Mouse (Mus musculus): ENCODE data around the gene Kif2c. TPM values are rescaled to one million over a fixed set of nuclear protein-coding genes. Genes with fewer than 3 reads are reported as not detected.

Gene Kif2c
- polyA plus RNA-seq, 1 experiment from 2014 or later, result 35.9 TPM

- no peak overlapping the region for H3K27ac ChIP-seq (replicated peaks in 1 of 2; ENCODE audit: control insufficient read depth in 1 of 2, insufficient read depth in 1 of 2, low read depth in 2 of 2, low read length in 2 of 2)
- H3K27me3 ChIP-seq (ENCODE audit: control insufficient read depth, insufficient read depth, low read length), result no peaks in the 10 kb centered on the region
- H3K9me3 ChIP-seq (ENCODE audit: control insufficient read depth, low read length), result no peaks in the 10 kb centered on the region
- H3K36me3 ChIP-seq (ENCODE audit: control insufficient read depth, insufficient read depth, low read length), result peaks cover 9% of the 10 kb centered on the region
- H3K9ac ChIP-seq (ENCODE audit: low read length), result no peak overlapping the region
- WGBS, result 88% methylated on average over 13 of the region's 13 CpGs
- no peak overlapping the region for H3K4me2 ChIP-seq (ENCODE audit: low read length)
- H3K4me1 ChIP-seq (ENCODE audit: control insufficient read depth in 2 of 2, insufficient read depth in 2 of 2, low read length in 2 of 2), result peaks cover 0 to 4% of the 10 kb centered on the region in 2 experiments; a peak in 2 of 4 replicates
- H3K4me3 ChIP-seq (ENCODE audit: control insufficient read depth in 1 of 2, insufficient read depth in 1 of 2, low read depth in 1 of 2, low read length in 2 of 2), result no peak overlapping the region
- ATAC-seq (ENCODE audit: insufficient number of reproducible peaks, insufficient read depth, low FRiP score, low read depth), result no peak
These were observed 37.2 kb downstream of the Kif2c start for GRCm38 (mm10) chr4:117145248-117145647.

GRCm38 (mm10) chr4:117143023-117143422 lies 39.4 kb downstream of the Kif2c start:
- H3K4me2 ChIP-seq (ENCODE audit: low read length), result no peak overlapping the region
- ATAC-seq (ENCODE audit: insufficient number of reproducible peaks, insufficient read depth, low FRiP score, low read depth), result no peak
- no peak overlapping the region for H3K27ac ChIP-seq (replicated peaks in 1 of 2; ENCODE audit: control insufficient read depth in 1 of 2, insufficient read depth in 1 of 2, low read depth in 2 of 2, low read length in 2 of 2)
- H3K27me3 ChIP-seq (ENCODE audit: control insufficient read depth, insufficient read depth, low read length), result no peaks in the 10 kb centered on the region
- no peak overlapping the region for H3K9ac ChIP-seq (ENCODE audit: low read length)
- no peaks in the 10 kb centered on the region for H3K36me3 ChIP-seq (ENCODE audit: control insufficient read depth, insufficient read depth, low read length)
- WGBS, result 34% methylated on average over 7 of the region's 7 CpGs
- peaks cover 0 to 4% of the 10 kb centered on the region in 2 experiments; a peak in 2 of 4 replicates for H3K4me1 ChIP-seq (ENCODE audit: control insufficient read depth in 2 of 2, insufficient read depth in 2 of 2, low read length in 2 of 2)
- H3K4me3 ChIP-seq (ENCODE audit: control insufficient read depth in 1 of 2, insufficient read depth in 1 of 2, low read depth in 1 of 2, low read length in 2 of 2), result no peak overlapping the region
- no peaks in the 10 kb centered on the region for H3K9me3 ChIP-seq (ENCODE audit: control insufficient read depth, low read length)

- H3K27ac ChIP-seq (replicated peaks in 1 of 2; ENCODE audit: control insufficient read depth in 1 of 2, insufficient read depth in 1 of 2, low read depth in 2 of 2, low read length in 2 of 2), result no peak overlapping the region
- H3K4me3 ChIP-seq (ENCODE audit: control insufficient read depth in 1 of 2, insufficient read depth in 1 of 2, low read depth in 1 of 2, low read length in 2 of 2), result no peak overlapping the region
- H3K4me1 ChIP-seq (ENCODE audit: control insufficient read depth in 2 of 2, insufficient read depth in 2 of 2, low read length in 2 of 2), result peaks cover 0 to 4% of the 10 kb centered on the region in 2 experiments; a peak in 2 of 4 replicates
- no peaks in the 10 kb centered on the region for H3K9me3 ChIP-seq (ENCODE audit: control insufficient read depth, low read length)
- ATAC-seq (ENCODE audit: insufficient number of reproducible peaks, insufficient read depth, low FRiP score, low read depth), result no peak
- no peak overlapping the region for H3K9ac ChIP-seq (ENCODE audit: low read length)
- no peaks in the 10 kb centered on the region for H3K27me3 ChIP-seq (ENCODE audit: control insufficient read depth, insufficient read depth, low read length)
- H3K4me2 ChIP-seq (ENCODE audit: low read length), result no peak overlapping the region
- no peaks in the 10 kb centered on the region for H3K36me3 ChIP-seq (ENCODE audit: control insufficient read depth, insufficient read depth, low read length)
- whole genome bisulfite sequencing, result 42% methylated on average over 4 of the region's 4 CpGs
These were observed 41.8 kb downstream of the Kif2c start for GRCm38 (mm10) chr4:117140613-117141012.

GRCm38 (mm10) chr4:117139217-117139612 lies 43.2 kb downstream of the Kif2c start:
- H3K4me2 ChIP-seq (ENCODE audit: low read length), result no peak overlapping the region
- no peak overlapping the region for H3K9ac ChIP-seq (ENCODE audit: low read length)
- H3K4me3 ChIP-seq (ENCODE audit: control insufficient read depth in 1 of 2, insufficient read depth in 1 of 2, low read depth in 1 of 2, low read length in 2 of 2), result no peak overlapping the region
- no peaks in the 10 kb centered on the region for H3K9me3 ChIP-seq (ENCODE audit: control insufficient read depth, low read length)
- ATAC-seq (ENCODE audit: insufficient number of reproducible peaks, insufficient read depth, low FRiP score, low read depth), result no peak
- H3K4me1 ChIP-seq (ENCODE audit: control insufficient read depth in 2 of 2, insufficient read depth in 2 of 2, low read length in 2 of 2), result peaks cover 3 to 4% of the 10 kb centered on the region in 2 experiments; a peak in 3 of 4 replicates
- H3K27ac ChIP-seq (replicated peaks in 1 of 2; ENCODE audit: control insufficient read depth in 1 of 2, insufficient read depth in 1 of 2, low read depth in 2 of 2, low read length in 2 of 2), result no peak overlapping the region
- H3K36me3 ChIP-seq (ENCODE audit: control insufficient read depth, insufficient read depth, low read length), result no peaks in the 10 kb centered on the region
- WGBS, result 8% methylated on average over 2 of the region's 2 CpGs
- no peaks in the 10 kb centered on the region for H3K27me3 ChIP-seq (ENCODE audit: control insufficient read depth, insufficient read depth, low read length)

- Histone ChIP-seq H3K27me3 (ENCODE audit: control insufficient read depth, insufficient read depth, low read length) (no peaks in the 10 kb centered on the region), H3K36me3 (ENCODE audit: control insufficient read depth, insufficient read depth, low read length) (no peaks in the 10 kb centered on the region), H3K9me3 (ENCODE audit: control insufficient read depth, low read length) (no peaks in the 10 kb centered on the region), H3K9ac (ENCODE audit: low read length) (no peak overlapping the region), H3K4me3 (ENCODE audit: control insufficient read depth in 1 of 2, insufficient read depth in 1 of 2, low read depth in 1 of 2, low read length in 2 of 2) (no peak overlapping the region), H3K4me2 (ENCODE audit: low read length) (no peak overlapping the region), H3K27ac (replicated peaks in 1 of 2; ENCODE audit: control insufficient read depth in 1 of 2, insufficient read depth in 1 of 2, low read depth in 2 of 2, low read length in 2 of 2) (no peak overlapping the region), H3K4me1 (ENCODE audit: control insufficient read depth in 2 of 2, insufficient read depth in 2 of 2, low read length in 2 of 2) (peaks cover 4 to 5% of the 10 kb centered on the region in 2 experiments; a peak in 3 of 4 replicates)
- no peak for ATAC-seq (ENCODE audit: insufficient number of reproducible peaks, insufficient read depth, low FRiP score, low read depth)
- WGBS, result 57% methylated on average over 16 of the region's 17 CpGs
These were observed 43.9 kb downstream of the Kif2c start for GRCm38 (mm10) chr4:117138295-117139216.

- Histone ChIP-seq H3K4me2 (ENCODE audit: low read length) (no peak overlapping the region), H3K27ac (replicated peaks in 1 of 2; ENCODE audit: control insufficient read depth in 1 of 2, insufficient read depth in 1 of 2, low read depth in 2 of 2, low read length in 2 of 2) (no peak overlapping the region), H3K4me3 (ENCODE audit: control insufficient read depth in 1 of 2, insufficient read depth in 1 of 2, low read depth in 1 of 2, low read length in 2 of 2) (no peak overlapping the region), H3K9me3 (ENCODE audit: control insufficient read depth, low read length) (no peaks in the 10 kb centered on the region), H3K9ac (ENCODE audit: low read length) (no peak overlapping the region), H3K36me3 (ENCODE audit: control insufficient read depth, insufficient read depth, low read length) (no peaks in the 10 kb centered on the region), H3K27me3 (ENCODE audit: control insufficient read depth, insufficient read depth, low read length) (peaks cover 9% of the 10 kb centered on the region), H3K4me1 (ENCODE audit: control insufficient read depth in 2 of 2, insufficient read depth in 2 of 2, low read length in 2 of 2) (peaks cover 0 to 5% of the 10 kb centered on the region in 2 experiments; a peak in 1 of 4 replicates)
- 30% methylated on average over 8 of the region's 8 CpGs for WGBS
- no peak for ATAC-seq (ENCODE audit: insufficient number of reproducible peaks, insufficient read depth, low FRiP score, low read depth)
These were observed 46.4 kb downstream of the Kif2c start for GRCm38 (mm10) chr4:117136034-117136433.

GRCm38 (mm10) chr4:117134601-117134995 lies 47.8 kb downstream of the Kif2c start:
- H3K36me3 ChIP-seq (ENCODE audit: control insufficient read depth, insufficient read depth, low read length), result no peaks in the 10 kb centered on the region
- H3K27ac ChIP-seq (replicated peaks in 1 of 2; ENCODE audit: control insufficient read depth in 1 of 2, insufficient read depth in 1 of 2, low read depth in 2 of 2, low read length in 2 of 2), result no peak overlapping the region
- ATAC-seq (ENCODE audit: insufficient number of reproducible peaks, insufficient read depth, low FRiP score, low read depth), result no peak
- 38% methylated on average over 2 of the region's 2 CpGs for WGBS
- no peak overlapping the region for H3K9ac ChIP-seq (ENCODE audit: low read length)
- H3K4me2 ChIP-seq (ENCODE audit: low read length), result peak overlapping the region; percentile 99
- peaks cover 9% of the 10 kb centered on the region for H3K27me3 ChIP-seq (ENCODE audit: control insufficient read depth, insufficient read depth, low read length)
- H3K4me1 ChIP-seq (ENCODE audit: control insufficient read depth in 2 of 2, insufficient read depth in 2 of 2, low read length in 2 of 2), result peaks cover 0 to 5% of the 10 kb centered on the region in 2 experiments; a peak in 1 of 4 replicates
- no peak overlapping the region for H3K4me3 ChIP-seq (ENCODE audit: control insufficient read depth in 1 of 2, insufficient read depth in 1 of 2, low read depth in 1 of 2, low read length in 2 of 2)
- no peaks in the 10 kb centered on the region for H3K9me3 ChIP-seq (ENCODE audit: control insufficient read depth, low read length)

All from heart, embryonic 14.5 days (tissue).